Comparison of ENCODE assay signal across 15 mouse cellular contexts in the genomic region with DNA sequence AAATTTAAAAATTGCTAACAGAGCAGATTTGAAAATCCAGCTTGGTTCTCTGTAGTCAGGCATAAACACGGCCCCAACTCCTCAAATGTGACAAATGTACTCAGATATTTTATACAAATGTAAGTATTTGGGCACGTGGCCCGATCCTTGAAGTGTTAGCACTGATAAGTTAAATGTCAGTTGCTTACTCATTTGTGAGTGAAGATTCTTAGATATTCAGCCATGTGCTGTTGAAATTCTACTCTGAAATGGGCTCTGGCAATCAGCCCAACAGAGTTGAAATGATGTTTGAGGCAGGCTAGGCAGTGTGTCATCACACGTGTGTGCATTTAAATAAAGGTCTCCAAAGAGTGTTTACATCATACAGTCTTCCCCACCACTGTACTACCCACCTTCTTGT.
"Had no signal": no experiment of that assay in that cellular context is flagged by ENCODE, and none has a peak within 500 bp of the region (broad histone marks: within the 10 kb centered on the region; RNA-seq: fewer than 3 reads in every experiment).

No protein-coding gene starts in this region.

- H3K9me3 ChIP-seq: liver, embryonic 12.5 days; lung, embryonic 15.5 days; stomach, embryonic 15.5 days had no signal

- ATAC-seq: midbrain, embryonic 16.5 days had no signal

- H3K36me3 ChIP-seq: limb, embryonic 15.5 days; liver, embryonic 12.5 days; lung, embryonic 15.5 days; midbrain, embryonic 12.5 days; neural tube, embryonic 13.5 days; stomach, embryonic 15.5 days had no signal

- H3K9ac ChIP-seq: limb, embryonic 15.5 days; liver, embryonic 12.5 days; lung, embryonic 15.5 days; midbrain, embryonic 12.5 days; neural tube, embryonic 13.5 days; stomach, embryonic 15.5 days had no signal

- H3K4me2 ChIP-seq: limb, embryonic 15.5 days; liver, embryonic 12.5 days; lung, embryonic 15.5 days; midbrain, embryonic 12.5 days; neural tube, embryonic 13.5 days; stomach, embryonic 15.5 days had no signal

- H3K27ac ChIP-seq: limb, embryonic 15.5 days; liver, embryonic 12.5 days; lung, embryonic 15.5 days; midbrain, embryonic 12.5 days; neural tube, embryonic 13.5 days; stomach, embryonic 15.5 days had no signal

- H3K27me3 ChIP-seq: limb, embryonic 15.5 days; liver, embryonic 12.5 days; lung, embryonic 15.5 days; midbrain, embryonic 12.5 days; neural tube, embryonic 13.5 days; stomach, embryonic 15.5 days had no signal

- H3K4me3 ChIP-seq: limb, embryonic 15.5 days; liver, embryonic 12.5 days; lung, embryonic 15.5 days; midbrain, embryonic 12.5 days; neural tube, embryonic 13.5 days; stomach, embryonic 15.5 days had no signal

- H3K4me1 ChIP-seq: limb, embryonic 15.5 days; midbrain, embryonic 12.5 days; neural tube, embryonic 13.5 days had no signal

- DNase-seq: kidney, postnatal 36 days; layer of hippocampus, adult 9-11 months; layer of hippocampus, postnatal 36 days; retina, postnatal 1 day; right cerebral cortex, postnatal 4 days; spleen, adult 18-20 months; thymus, adult 2 months; thymus, postnatal 25 days had no signal
